Mouse (Mus musculus): ENCODE results near the gene Trp53i13.
"Not testable (repeated sequence)": the region's sequence is repeated elsewhere in the genome, so short reads cannot be mapped to it uniquely, and the experiment has no call there.

Gene Trp53i13

GRCm38 (mm10) chr11:77515637-77516552 is at the start of gene Trp53i13:
Gene Trp53i13, minus strand, starts transcription at chr11:77515980.
- in situ Hi-C loops (cut with MboI) = no loop called here

GRCm38 (mm10) chr11:77545261-77545660 is 29.5 kb upstream of the Trp53i13 start:
- in situ Hi-C loops (cut with MboI) = no loop called here

GRCm38 (mm10) chr11:77532202-77532846 is 16.5 kb upstream of the Trp53i13 start:
- in situ Hi-C loops (cut with MboI) = no loop called here

GRCm38 (mm10) chr11:77530862-77531261 is 15.1 kb upstream of the Trp53i13 start:
- in situ Hi-C loops (cut with MboI) = no loop called here

- in situ Hi-C loops (cut with MboI) = no loop called here
Measured at GRCm38 (mm10) chr11:77529644-77530043, 13.9 kb upstream of the Trp53i13 start.

GRCm38 (mm10) chr11:77528420-77528819 is 12.6 kb upstream of the Trp53i13 start:
- in situ Hi-C loops (cut with MboI) = not testable (repeated sequence)

GRCm38 (mm10) chr11:77525804-77526486 is 10.2 kb upstream of the Trp53i13 start:
- in situ Hi-C loops (cut with MboI) = no loop called here

GRCm38 (mm10) chr11:77520601-77521529 is 5.1 kb upstream of the Trp53i13 start:
- in situ Hi-C loops (cut with MboI) = no loop called here

- in situ Hi-C loops (cut with MboI) = no loop called here
Measured at GRCm38 (mm10) chr11:77519043-77519442, 3.3 kb upstream of the Trp53i13 start, which contains the start of gene Gm10392. Gene Gm10392, minus strand, starts transcription at chr11:77519198.

GRCm38 (mm10) chr11:77518051-77518798 is 2.4 kb upstream of the Trp53i13 start:
- in situ Hi-C loops (cut with MboI) = no loop called here

- in situ Hi-C loops (cut with MboI) = no loop called here
Measured at GRCm38 (mm10) chr11:77516553-77517425, 1.0 kb upstream of the Trp53i13 start.

GRCm38 (mm10) chr11:77514832-77515636 is 746 bp downstream of the Trp53i13 start, which contains the start of gene Abhd15:
Gene Abhd15, plus strand, starts transcription at chr11:77515121.
- in situ Hi-C loops (cut with MboI) = no loop called here

- in situ Hi-C loops (cut with MboI) = no loop called here
Measured at GRCm38 (mm10) chr11:77514281-77514831, 1.4 kb downstream of the Trp53i13 start.

GRCm38 (mm10) chr11:77513811-77514170 is 2.0 kb downstream of the Trp53i13 start:
- in situ Hi-C loops (cut with MboI) = no loop called here

GRCm38 (mm10) chr11:77512891-77513810 is 2.6 kb downstream of the Trp53i13 start:
- in situ Hi-C loops (cut with MboI) = no loop called here

- in situ Hi-C loops (cut with MboI) = no loop called here
Measured at GRCm38 (mm10) chr11:77511336-77511735, 4.4 kb downstream of the Trp53i13 start.

Data from mature B cell (primary cell).